Mouse (Mus musculus): ENCODE data around the gene Fbxw8. TPM values are rescaled to one million over a fixed set of nuclear protein-coding genes. Genes with fewer than 3 reads are reported as not detected.

Fbxw8 gene
- polyA plus RNA-seq, 1 experiment from 2014 or later, result 27.6 TPM

GRCm38 (mm10) chr5:118059646-118060045 is 95.6 kb downstream of the Fbxw8 start:
- H3K36me3 ChIP-seq (ENCODE audit: control insufficient read depth, insufficient read depth, low read length), result no peaks in the 10 kb centered on the region; the same call in 1 of the 2 replicates
- WGBS, result 89% methylated on average over 9 of the region's 9 CpGs
- no peak overlapping the region for H3K27ac ChIP-seq (ENCODE audit: low read depth, low read length)
- DNase-seq (ENCODE audit: low spot score) (no peak), ATAC-seq (replicated peaks; ENCODE audit: low FRiP score) (no peak)
- no peaks in the 10 kb centered on the region for H3K27me3 ChIP-seq (ENCODE audit: control insufficient read depth, insufficient read depth, low read length)
- H3K9me3 ChIP-seq (ENCODE audit: control insufficient read depth, low read length), result no peaks in the 10 kb centered on the region
- no peak overlapping the region for H3K4me3 ChIP-seq (ENCODE audit: low read depth, low read length)
- H3K4me1 ChIP-seq (replicated peaks; ENCODE audit: control insufficient read depth, insufficient read depth, low read length), result peaks cover 12% of the 10 kb centered on the region
- H3K9ac ChIP-seq (ENCODE audit: low read length), result no peak overlapping the region
- no peak overlapping the region for H3K4me2 ChIP-seq (ENCODE audit: low read depth, low read length, severe bottlenecking)

- DNase-seq (ENCODE audit: low spot score), result no peak
- no peaks in the 10 kb centered on the region; the same call in 1 of the 2 replicates for H3K36me3 ChIP-seq (ENCODE audit: control insufficient read depth, insufficient read depth, low read length)
- no peaks in the 10 kb centered on the region for H3K27me3 ChIP-seq (ENCODE audit: control insufficient read depth, insufficient read depth, low read length)
Measured at GRCm38 (mm10) chr5:118058858-118059257, 96.4 kb downstream of the Fbxw8 start.

GRCm38 (mm10) chr5:118057508-118058111 is 97.7 kb downstream of the Fbxw8 start:
- H3K36me3 ChIP-seq (ENCODE audit: control insufficient read depth, insufficient read depth, low read length), result no peaks in the 10 kb centered on the region
- H3K27me3 ChIP-seq (ENCODE audit: control insufficient read depth, insufficient read depth, low read length), result no peaks in the 10 kb centered on the region
- no peak overlapping the region for H3K27ac ChIP-seq (ENCODE audit: low read depth, low read length)
- H3K4me3 ChIP-seq (ENCODE audit: low read depth, low read length), result no peak overlapping the region
- no peak for ATAC-seq (replicated peaks; ENCODE audit: low FRiP score)
- 53% methylated on average over 8 of the region's 8 CpGs for WGBS
- no peak for DNase-seq (ENCODE audit: low spot score)
- H3K4me2 ChIP-seq (ENCODE audit: low read depth, low read length, severe bottlenecking), result no peak overlapping the region
- H3K9ac ChIP-seq (ENCODE audit: low read length), result no peak overlapping the region
- H3K4me1 ChIP-seq (replicated peaks; ENCODE audit: control insufficient read depth, insufficient read depth, low read length), result peaks cover 5% of the 10 kb centered on the region; the same call in 1 of the 2 replicates
- no peaks in the 10 kb centered on the region for H3K9me3 ChIP-seq (ENCODE audit: control insufficient read depth, low read length)

More at GRCm38 (mm10) chr5:118058858-118059257, 96.4 kb downstream of the Fbxw8 start:
- no peak overlapping the region for H3K27ac ChIP-seq (ENCODE audit: low read depth, low read length)
- no peak overlapping the region for H3K9ac ChIP-seq (ENCODE audit: low read length)
- no peak for ATAC-seq (replicated peaks; ENCODE audit: low FRiP score)
- no peak overlapping the region for H3K4me3 ChIP-seq (ENCODE audit: low read depth, low read length)
- WGBS, result 91% methylated on average over 10 of the region's 10 CpGs
- no peaks in the 10 kb centered on the region for H3K9me3 ChIP-seq (ENCODE audit: control insufficient read depth, low read length)
- H3K4me1 ChIP-seq (replicated peaks; ENCODE audit: control insufficient read depth, insufficient read depth, low read length), result peaks cover 5% of the 10 kb centered on the region
- H3K4me2 ChIP-seq (ENCODE audit: low read depth, low read length, severe bottlenecking), result no peak overlapping the region

GRCm38 (mm10) chr5:118053205-118053604 is 102.1 kb downstream of the Fbxw8 start:
- no peak overlapping the region for H3K4me2 ChIP-seq (ENCODE audit: low read depth, low read length, severe bottlenecking)
- DNase-seq (ENCODE audit: low spot score), result no peak
- no peak for ATAC-seq (replicated peaks; ENCODE audit: low FRiP score)
- no peak overlapping the region for H3K27ac ChIP-seq (ENCODE audit: low read depth, low read length)
- H3K4me3 ChIP-seq (ENCODE audit: low read depth, low read length), result no peak overlapping the region
- H3K36me3 ChIP-seq (ENCODE audit: control insufficient read depth, insufficient read depth, low read length), result no peaks in the 10 kb centered on the region
- no peak overlapping the region for H3K9ac ChIP-seq (ENCODE audit: low read length)
- no peaks in the 10 kb centered on the region for H3K27me3 ChIP-seq (ENCODE audit: control insufficient read depth, insufficient read depth, low read length)
- H3K9me3 ChIP-seq (ENCODE audit: control insufficient read depth, low read length), result no peaks in the 10 kb centered on the region
- peaks cover 5% of the 10 kb centered on the region; the same call in 1 of the 2 replicates for H3K4me1 ChIP-seq (replicated peaks; ENCODE audit: control insufficient read depth, insufficient read depth, low read length)
- 89% methylated on average over 2 of the region's 2 CpGs for WGBS

- 84% methylated on average over 8 of the region's 8 CpGs for WGBS
- no peak overlapping the region for H3K4me3 ChIP-seq (ENCODE audit: low read depth, low read length)
- H3K9ac ChIP-seq (ENCODE audit: low read length), result no peak overlapping the region
Measured at GRCm38 (mm10) chr5:118051981-118052662, 103.1 kb downstream of the Fbxw8 start.

GRCm38 (mm10) chr5:118050743-118051142 is 104.5 kb downstream of the Fbxw8 start:
- Histone ChIP-seq H3K36me3 (ENCODE audit: control insufficient read depth, insufficient read depth, low read length) (no peaks in the 10 kb centered on the region), H3K4me3 (ENCODE audit: low read depth, low read length) (no peak overlapping the region), H3K27me3 (ENCODE audit: control insufficient read depth, insufficient read depth, low read length) (no peaks in the 10 kb centered on the region), H3K4me1 (replicated peaks; ENCODE audit: control insufficient read depth, insufficient read depth, low read length) (no peaks in the 10 kb centered on the region), H3K9me3 (ENCODE audit: control insufficient read depth, low read length) (no peaks in the 10 kb centered on the region), H3K9ac (ENCODE audit: low read length) (no peak overlapping the region), H3K27ac (ENCODE audit: low read depth, low read length) (no peak overlapping the region), H3K4me2 (ENCODE audit: low read depth, low read length, severe bottlenecking) (no peak overlapping the region)
- 81% methylated on average over 4 of the region's 4 CpGs for WGBS
- DNase-seq (ENCODE audit: low spot score), result no peak
- ATAC-seq (replicated peaks; ENCODE audit: low FRiP score), result no peak

More at GRCm38 (mm10) chr5:118051981-118052662, 103.1 kb downstream of the Fbxw8 start:
- H3K27me3 ChIP-seq (ENCODE audit: control insufficient read depth, insufficient read depth, low read length), result no peaks in the 10 kb centered on the region
- no peak overlapping the region for H3K4me2 ChIP-seq (ENCODE audit: low read depth, low read length, severe bottlenecking)
- ATAC-seq (replicated peaks; ENCODE audit: low FRiP score) (no peak), DNase-seq (ENCODE audit: low spot score) (no peak)
- H3K36me3 ChIP-seq (ENCODE audit: control insufficient read depth, insufficient read depth, low read length), result no peaks in the 10 kb centered on the region
- peaks cover 3% of the 10 kb centered on the region; the same call in 1 of the 2 replicates for H3K4me1 ChIP-seq (replicated peaks; ENCODE audit: control insufficient read depth, insufficient read depth, low read length)
- H3K9me3 ChIP-seq (ENCODE audit: control insufficient read depth, low read length), result no peaks in the 10 kb centered on the region
- no peak overlapping the region for H3K27ac ChIP-seq (ENCODE audit: low read depth, low read length)

GRCm38 (mm10) chr5:118048928-118049327 is 106.3 kb downstream of the Fbxw8 start:
- H3K4me1 ChIP-seq (replicated peaks; ENCODE audit: control insufficient read depth, insufficient read depth, low read length), result no peaks in the 10 kb centered on the region
- H3K27ac ChIP-seq (ENCODE audit: low read depth, low read length), result no peak overlapping the region
- 82% methylated on average over 5 of the region's 5 CpGs for WGBS
- no peak overlapping the region for H3K4me2 ChIP-seq (ENCODE audit: low read depth, low read length, severe bottlenecking)
- H3K4me3 ChIP-seq (ENCODE audit: low read depth, low read length), result no peak overlapping the region
- DNase-seq (ENCODE audit: low spot score), result no peak
- no peaks in the 10 kb centered on the region for H3K36me3 ChIP-seq (ENCODE audit: control insufficient read depth, insufficient read depth, low read length)
- H3K9ac ChIP-seq (ENCODE audit: low read length), result no peak overlapping the region
- ATAC-seq (replicated peaks; ENCODE audit: low FRiP score), result no peak
- H3K27me3 ChIP-seq (ENCODE audit: control insufficient read depth, insufficient read depth, low read length), result no peaks in the 10 kb centered on the region
- H3K9me3 ChIP-seq (ENCODE audit: control insufficient read depth, low read length), result no peaks in the 10 kb centered on the region

- 86% methylated on average over 4 of the region's 4 CpGs for WGBS
- ATAC-seq (replicated peaks; ENCODE audit: low FRiP score) (no peak), DNase-seq (ENCODE audit: low spot score) (no peak)
- Histone ChIP-seq H3K27me3 (ENCODE audit: control insufficient read depth, insufficient read depth, low read length) (no peaks in the 10 kb centered on the region), H3K4me1 (replicated peaks; ENCODE audit: control insufficient read depth, insufficient read depth, low read length) (no peaks in the 10 kb centered on the region), H3K27ac (ENCODE audit: low read depth, low read length) (no peak overlapping the region), H3K4me2 (ENCODE audit: low read depth, low read length, severe bottlenecking) (no peak overlapping the region), H3K4me3 (ENCODE audit: low read depth, low read length) (no peak overlapping the region), H3K36me3 (ENCODE audit: control insufficient read depth, insufficient read depth, low read length) (no peaks in the 10 kb centered on the region), H3K9ac (ENCODE audit: low read length) (no peak overlapping the region), H3K9me3 (ENCODE audit: control insufficient read depth, low read length) (no peaks in the 10 kb centered on the region)
Measured at GRCm38 (mm10) chr5:118048412-118048811, 106.9 kb downstream of the Fbxw8 start.

Measured in forebrain, embryonic 11.5 days (tissue).